Mouse (Mus musculus): ENCODE results near the gene Phkg2. TPM values are rescaled to one million over a fixed set of nuclear protein-coding genes. Genes with fewer than 3 reads are reported as not detected.
"Not testable (repeated sequence)": the region's sequence is repeated elsewhere in the genome, so short reads cannot be mapped to it uniquely, and the experiment has no call there.

Gene Phkg2
- polyA plus RNA-seq, 1 experiment from 2014 or later, result 30.2 TPM

GRCm38 (mm10) chr7:127607150-127607549 lies 34.0 kb downstream of the Phkg2 start:
- no peaks in the 10 kb centered on the region for H3K27me3 ChIP-seq (replicated peaks)
- peaks cover 24% of the 10 kb centered on the region for H3K9me3 ChIP-seq
- H3K4me2 ChIP-seq, result no peak overlapping the region
- no peak overlapping the region for H3K27ac ChIP-seq (replicated peaks)
- no peaks in the 10 kb centered on the region for H3K4me1 ChIP-seq
- no peak overlapping the region for H3K9ac ChIP-seq
- WGBS, result 75% methylated on average over 6 of the region's 6 CpGs
- ATAC-seq (ENCODE audit: extremely low read depth, insufficient number of reproducible peaks, low FRiP score, low TSS enrichment), result no peak
- H3K4me3 ChIP-seq, result no peak overlapping the region
- peaks cover 91% of the 10 kb centered on the region for H3K36me3 ChIP-seq

DNA sequence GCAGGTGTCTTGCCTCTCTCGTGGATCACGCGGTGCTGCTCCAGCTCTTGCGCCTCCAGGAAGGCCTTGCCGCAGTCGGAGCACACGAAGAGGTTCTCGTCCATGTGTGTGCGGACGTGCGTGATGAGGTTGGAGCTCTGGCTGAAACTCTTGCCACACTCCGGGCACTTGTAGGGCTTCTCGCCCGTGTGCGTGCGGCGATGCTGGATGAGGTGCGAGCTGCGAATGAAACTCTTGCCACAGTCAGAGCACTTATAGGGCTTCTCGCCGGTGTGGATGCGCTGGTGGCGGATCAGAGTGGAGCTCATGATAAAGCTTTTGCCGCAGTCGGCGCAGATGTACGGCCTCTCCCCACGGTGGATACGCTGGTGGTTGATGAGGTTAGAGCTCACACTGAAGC lies 37.9 kb downstream of the Phkg2 start:
- Histone ChIP-seq H3K9ac (no peak overlapping the region), H3K36me3 (peaks cover 77% of the 10 kb centered on the region), H3K27ac (replicated peaks) (no peak overlapping the region), H3K4me1 (peaks cover 18% of the 10 kb centered on the region), H3K4me2 (no peak overlapping the region), H3K9me3 (peaks cover 27% of the 10 kb centered on the region), H3K27me3 (replicated peaks) (no peaks in the 10 kb centered on the region), H3K4me3 (no peak overlapping the region)
- WGBS, result 94% methylated on average over 29 of the region's 29 CpGs
- ATAC-seq (ENCODE audit: extremely low read depth, insufficient number of reproducible peaks, low FRiP score, low TSS enrichment), result no peak

DNA sequence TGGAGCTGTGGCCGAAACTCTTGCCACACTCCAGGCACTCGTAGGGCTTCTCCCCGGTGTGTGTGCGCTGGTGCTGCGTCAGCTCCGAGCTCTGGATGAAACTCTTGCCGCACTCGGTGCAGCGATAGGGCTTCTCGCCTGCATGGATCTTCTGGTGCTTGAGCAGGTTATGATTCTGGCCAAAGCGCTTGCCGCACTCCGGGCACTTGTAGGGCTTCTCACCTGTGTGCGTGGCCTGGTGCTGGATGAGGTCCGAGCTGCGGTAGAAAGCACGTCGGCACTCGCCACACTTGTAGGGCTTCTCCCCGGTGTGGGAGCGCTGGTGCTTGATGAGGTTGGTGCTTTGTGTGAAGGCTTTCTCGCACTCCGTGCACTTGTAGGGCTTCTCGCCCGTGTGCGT lies 38.4 kb downstream of the Phkg2 start:
- no peak for ATAC-seq (ENCODE audit: extremely low read depth, insufficient number of reproducible peaks, low FRiP score, low TSS enrichment)
- Histone ChIP-seq H3K4me2 (no peak overlapping the region), H3K27ac (replicated peaks) (no peak overlapping the region), H3K4me1 (peaks cover 23% of the 10 kb centered on the region), H3K4me3 (no peak overlapping the region), H3K9ac (no peak overlapping the region), H3K9me3 (peaks cover 27% of the 10 kb centered on the region), H3K36me3 (peaks cover 72% of the 10 kb centered on the region), H3K27me3 (replicated peaks) (no peaks in the 10 kb centered on the region)
- 93% methylated on average over 26 of the region's 26 CpGs for WGBS

DNA sequence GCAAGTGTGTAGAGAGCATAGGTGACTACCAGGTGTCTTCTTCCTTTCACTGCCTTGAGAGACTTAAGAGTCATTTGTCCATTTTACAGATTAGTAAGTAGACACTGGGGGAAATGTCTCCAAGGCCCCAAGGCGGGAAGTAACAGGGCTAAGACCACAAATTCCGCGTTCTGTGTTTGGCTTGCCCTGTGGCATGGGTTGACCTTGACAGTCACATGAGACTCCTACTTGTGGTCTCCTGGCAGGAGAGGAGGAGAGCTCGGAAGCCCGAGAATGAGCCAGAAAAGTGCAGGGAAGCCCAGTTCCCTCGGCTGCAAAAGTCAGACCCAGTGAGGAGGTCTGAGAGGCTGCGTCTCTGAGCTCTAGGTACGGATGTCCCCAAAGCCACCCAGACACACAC lies 40.4 kb downstream of the Phkg2 start:
- H3K4me1 ChIP-seq, result peaks cover 23% of the 10 kb centered on the region
- peaks cover 27% of the 10 kb centered on the region for H3K9me3 ChIP-seq
- peak overlapping the region; percentile 89 for H3K4me3 ChIP-seq
- H3K9ac ChIP-seq, result peak overlapping the region; percentile 99
- WGBS, result 86% methylated on average over 8 of the region's 8 CpGs
- peaks cover 52% of the 10 kb centered on the region for H3K36me3 ChIP-seq
- peak overlapping the region; percentile 77 for H3K4me2 ChIP-seq
- H3K27me3 ChIP-seq (replicated peaks), result no peaks in the 10 kb centered on the region
- H3K27ac ChIP-seq (replicated peaks), result no peak overlapping the region
- no peak for ATAC-seq (ENCODE audit: extremely low read depth, insufficient number of reproducible peaks, low FRiP score, low TSS enrichment)

GRCm38 (mm10) chr7:127614091-127614490 lies 41.0 kb downstream of the Phkg2 start:
- Histone ChIP-seq H3K27ac (replicated peaks) (peak overlapping the region; percentile 89), H3K27me3 (replicated peaks) (no peaks in the 10 kb centered on the region), H3K4me2 (peak overlapping the region; percentile 77), H3K4me3 (peak overlapping the region; percentile 89), H3K9ac (peak overlapping the region; percentile 99), H3K4me1 (peaks cover 23% of the 10 kb centered on the region), H3K9me3 (peaks cover 27% of the 10 kb centered on the region), H3K36me3 (peaks cover 47% of the 10 kb centered on the region)
- ATAC-seq (ENCODE audit: extremely low read depth, insufficient number of reproducible peaks, low FRiP score, low TSS enrichment), result no peak
- WGBS, result 24% methylated on average over 8 of the region's 8 CpGs

DNA sequence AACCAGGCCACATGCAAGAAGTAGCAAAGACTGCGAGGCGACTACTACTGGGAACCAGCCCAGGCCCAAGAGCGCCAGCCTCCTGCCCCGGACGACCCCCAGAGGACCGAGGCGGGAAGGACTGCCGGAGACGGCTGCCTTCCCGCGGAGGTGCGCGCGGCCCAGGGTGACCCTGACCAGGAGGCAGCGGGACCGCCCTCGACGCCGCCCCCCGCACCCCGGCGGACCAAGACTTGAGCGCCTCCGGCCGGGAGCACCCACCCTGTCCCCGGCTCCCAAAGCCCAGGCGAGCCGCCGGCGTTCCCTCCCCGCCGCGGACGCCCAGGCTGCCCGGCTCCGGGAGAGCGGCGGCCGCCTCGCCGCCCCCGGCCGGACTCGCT lies 41.4 kb downstream of the Phkg2 start:
- H3K9me3 ChIP-seq, result peaks cover 27% of the 10 kb centered on the region
- peak overlapping the region; percentile 89 for H3K4me3 ChIP-seq
- peaks cover 23% of the 10 kb centered on the region for H3K4me1 ChIP-seq
- under 1% methylated on average over 36 of the region's 44 CpGs for WGBS
- peak; percentile 44 for ATAC-seq (ENCODE audit: extremely low read depth, insufficient number of reproducible peaks, low FRiP score, low TSS enrichment)
- H3K4me2 ChIP-seq, result peak overlapping the region; percentile 77
- peaks cover 42% of the 10 kb centered on the region for H3K36me3 ChIP-seq
- no peaks in the 10 kb centered on the region for H3K27me3 ChIP-seq (replicated peaks)
- H3K27ac ChIP-seq (replicated peaks), result peak overlapping the region; percentile 89
- peak overlapping the region; percentile 99 for H3K9ac ChIP-seq

DNA sequence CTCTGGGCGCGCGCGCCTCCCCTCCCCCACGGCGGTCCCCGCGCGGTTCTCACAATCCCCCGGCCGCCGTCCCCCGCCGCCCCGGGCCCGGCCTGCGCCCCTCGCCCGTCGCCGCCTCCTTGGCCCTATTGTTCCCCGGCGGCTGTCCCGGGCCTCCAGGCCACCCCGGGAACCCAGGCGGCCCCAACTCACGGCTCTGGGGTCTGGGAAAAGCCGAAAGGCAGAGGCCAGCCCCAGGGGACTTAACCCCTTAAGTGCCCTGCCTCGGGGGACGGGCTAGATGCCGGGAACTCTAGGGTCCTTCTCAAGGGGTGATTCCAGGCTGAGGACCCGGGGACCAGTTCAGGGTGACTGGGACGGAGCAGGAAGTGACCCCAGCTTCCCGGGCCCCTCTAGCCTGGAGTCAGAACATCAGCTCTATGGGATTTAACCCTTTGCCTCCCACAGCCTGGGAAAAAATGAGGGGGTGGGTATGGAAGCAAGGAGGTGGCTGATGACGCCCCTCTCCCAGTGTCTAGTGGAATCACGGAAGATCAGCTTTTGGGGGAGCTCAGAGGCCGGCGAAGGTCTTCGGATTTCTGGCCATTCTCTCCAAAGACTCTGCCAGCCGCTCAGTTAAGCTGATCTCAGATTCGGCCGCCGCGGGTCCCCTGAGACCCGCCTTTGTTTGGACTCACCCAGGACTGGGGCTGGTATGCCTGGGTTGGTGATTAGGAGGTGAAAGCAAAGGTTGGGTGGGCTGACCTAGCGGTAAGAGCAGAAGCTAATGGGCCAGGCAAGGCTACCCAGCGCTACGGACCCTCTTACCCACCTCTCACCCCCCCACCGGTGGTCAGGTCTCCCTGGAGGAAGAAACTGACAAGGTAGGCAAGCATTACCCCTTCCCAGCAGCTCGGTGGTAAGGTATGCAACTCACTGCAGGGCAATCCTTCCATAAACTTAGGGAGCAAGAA lies 42.0 kb downstream of the Phkg2 start, which contains the start of gene Zfp629:
Gene Zfp629, minus strand, starts transcription at position 907 of the 953 bp plus-strand sequence.
- Histone ChIP-seq H3K27ac (replicated peaks) (peak within 1 kb of the TSS; percentile 89), H3K27me3 (replicated peaks) (no peaks in the 10 kb centered on the region), H3K9me3 (peaks cover 22% of the 10 kb centered on the region), H3K4me3 (peak within 1 kb of the TSS; percentile 89), H3K4me1 (peaks cover 23% of the 10 kb centered on the region), H3K9ac (peak within 1 kb of the TSS; percentile 99), H3K36me3 (peaks cover 36% of the 10 kb centered on the region), H3K4me2 (peak within 1 kb of the TSS; percentile 77)
- WGBS, result under 1% methylated on average over 46 of the region's 50 CpGs
- ATAC-seq (ENCODE audit: extremely low read depth, insufficient number of reproducible peaks, low FRiP score, low TSS enrichment), result 0 out of 2 replicates have a peak, but pooled peaks have one; percentile 45

- no peak overlapping the region for H3K9ac ChIP-seq
- H3K27me3 ChIP-seq (replicated peaks), result no peaks in the 10 kb centered on the region
- H3K9me3 ChIP-seq, result peaks cover 11% of the 10 kb centered on the region; the same call in 1 of the 2 replicates
- peaks cover 24% of the 10 kb centered on the region for H3K36me3 ChIP-seq
- peak overlapping the region; percentile 77; the same call in 1 of the 2 replicates for H3K4me2 ChIP-seq
- H3K4me1 ChIP-seq, result peaks cover 23% of the 10 kb centered on the region
- 66% methylated on average over 1 of the region's 1 CpGs for WGBS
- H3K27ac ChIP-seq (replicated peaks), result no peak overlapping the region; the same call in 1 of the 2 replicates
- ATAC-seq (ENCODE audit: extremely low read depth, insufficient number of reproducible peaks, low FRiP score, low TSS enrichment), result no peak
- H3K4me3 ChIP-seq, result no peak overlapping the region
Observed at GRCm38 (mm10) chr7:127616336-127616735, 43.2 kb downstream of the Phkg2 start.

DNA sequence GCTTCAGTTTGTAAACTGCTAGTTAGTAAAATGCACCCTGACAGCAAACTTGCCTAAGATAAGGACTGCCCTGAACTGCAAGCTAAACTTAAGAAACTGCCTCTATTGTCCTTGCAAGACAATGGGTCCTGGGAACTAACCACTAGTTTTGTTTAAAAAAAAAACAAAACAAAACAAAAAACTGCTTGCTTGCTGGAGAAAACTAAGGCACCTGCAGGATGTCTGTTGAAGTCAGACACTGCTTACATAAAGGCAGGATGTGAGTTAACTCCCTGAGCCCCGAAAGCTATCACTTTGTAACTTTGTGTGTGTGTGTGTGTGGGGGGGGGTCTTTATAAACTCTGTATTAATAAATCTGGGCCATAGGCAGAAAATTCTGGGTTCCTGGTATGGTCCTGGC lies 43.7 kb downstream of the Phkg2 start:
- H3K4me2 ChIP-seq, result no peak overlapping the region
- no peak for ATAC-seq (ENCODE audit: extremely low read depth, insufficient number of reproducible peaks, low FRiP score, low TSS enrichment)

GRCm38 (mm10) chr7:127617962-127618361 lies 44.8 kb downstream of the Phkg2 start:
- Histone ChIP-seq H3K4me1 (peaks cover 23% of the 10 kb centered on the region), H3K27ac (replicated peaks) (no peak overlapping the region), H3K36me3 (peaks cover 8% of the 10 kb centered on the region), H3K9me3 (no peaks in the 10 kb centered on the region), H3K27me3 (replicated peaks) (no peaks in the 10 kb centered on the region), H3K4me2 (no peak overlapping the region), H3K9ac (no peak overlapping the region), H3K4me3 (no peak overlapping the region)
- no peak for ATAC-seq (ENCODE audit: extremely low read depth, insufficient number of reproducible peaks, low FRiP score, low TSS enrichment)
- WGBS, result 48% methylated on average over 2 of the region's 2 CpGs

More for the DNA sequence above, 43.7 kb downstream of the Phkg2 start:
- H3K36me3 ChIP-seq, result peaks cover 19% of the 10 kb centered on the region
- 0 out of 2 replicates have a peak, but pooled peaks cover 6% of the 10 kb centered on the region for H3K9me3 ChIP-seq
- no peaks in the 10 kb centered on the region for H3K27me3 ChIP-seq (replicated peaks)
- 80% methylated on average over 1 of the region's 1 CpGs for WGBS
- no peak overlapping the region for H3K9ac ChIP-seq
- no peak overlapping the region for H3K27ac ChIP-seq (replicated peaks)
- no peak overlapping the region for H3K4me3 ChIP-seq
- peaks cover 23% of the 10 kb centered on the region for H3K4me1 ChIP-seq

DNA sequence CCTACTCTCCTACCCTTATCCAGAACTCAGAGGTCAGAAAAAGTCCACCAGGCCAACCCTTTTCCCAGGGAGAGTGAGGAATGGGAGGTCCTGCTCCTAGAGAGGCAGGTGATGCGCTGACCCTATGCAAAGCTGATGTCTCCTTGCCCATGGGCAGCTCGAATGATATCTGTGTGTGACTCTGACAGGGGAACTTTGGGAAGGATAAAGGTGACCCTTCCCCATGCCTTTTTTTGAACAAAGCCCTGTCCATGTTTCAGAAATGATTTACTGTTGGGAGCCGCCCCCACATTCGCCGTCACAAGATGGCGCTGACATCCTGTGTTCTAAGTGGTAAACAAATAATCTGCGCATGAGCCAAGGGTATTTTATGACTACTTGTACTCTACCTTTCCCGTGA lies 45.3 kb downstream of the Phkg2 start:
- not testable (repeated sequence) for H3K9me3 ChIP-seq; H3K4me3 ChIP-seq; H3K9ac ChIP-seq; H3K36me3 ChIP-seq; ATAC-seq (ENCODE audit: extremely low read depth, insufficient number of reproducible peaks, low FRiP score, low TSS enrichment); H3K4me2 ChIP-seq; H3K27me3 ChIP-seq (replicated peaks); H3K27ac ChIP-seq (replicated peaks)
- 85% methylated on average over 7 of the region's 8 CpGs for WGBS
- H3K4me1 ChIP-seq, result peaks cover 20% of the 10 kb centered on the region
